Mouse (Mus musculus) midbrain, embryonic 11.5 days (tissue): ENCODE measurements at regions not wholly inside any gene's neighbourhood (a gene's known extent, or its start where the extent isn't known, plus 50 kb on each side); places are given as distances from the start of the nearest gene placed in this dataset.
A peak's percentile ranks its signal among the peaks of the same experiment; 100 is the strongest.

Experiments
- ATAC-seq: fragments of 200-750 bp; cut with Nextera tagmentation; 2 replicates; pipeline ENCODE4 v1.8.0; 2017; ENCODE audit warnings: moderate TSS enrichment, moderate library complexity; ENCODE audit not compliant: low FRiP score
- DNase-seq: peaks from one replicate; pipeline ENCODE4 v3.0.0; 2015; ENCODE audit warnings: low spot score; ENCODE audit errors: missing footprints
- H3K27ac ChIP-seq: fragments of 300-500 bp; sonication (generic); 2 replicates; pipeline ENCODE4 v1.5.1; 2014; ENCODE audit warnings: low read depth, low read length
- H3K27me3 ChIP-seq: fragments of 300-500 bp; sonication (generic); 2 replicates; pipeline ENCODE4 v1.6.1; 2014; ENCODE audit warnings: mild to moderate bottlenecking, low read length, moderate library complexity, mixed read lengths; ENCODE audit not compliant: control insufficient read depth, insufficient read depth
- H3K36me3 ChIP-seq: fragments of 300-500 bp; sonication (generic); 2 replicates; pipeline ENCODE4 v1.6.1; 2014; ENCODE audit warnings: mild to moderate bottlenecking, low read length, moderate library complexity, mixed read lengths; ENCODE audit not compliant: control insufficient read depth, insufficient read depth
- H3K4me1 ChIP-seq: fragments of 300-500 bp; sonication (generic); 2 replicates; pipeline ENCODE4 v1.6.1; 2014; ENCODE audit warnings: low read length; ENCODE audit not compliant: control insufficient read depth, insufficient read depth
- H3K4me2 ChIP-seq: fragments of 300-500 bp; sonication (generic); 2 replicates; pipeline ENCODE4 v1.6.1; 2014; ENCODE audit warnings: mild to moderate bottlenecking, moderate library complexity
- H3K4me3 ChIP-seq: fragments of 300-500 bp; sonication (generic); 2 replicates; pipeline ENCODE4 v1.5.1; 2014; ENCODE audit warnings: low read depth, low read length
- H3K9ac ChIP-seq: fragments of 300-500 bp; sonication (generic); 2 replicates; pipeline ENCODE4 v1.6.1; 2014; ENCODE audit warnings: low read length
- H3K9me3 ChIP-seq: fragments of 300-500 bp; sonication (generic); 2 replicates; pipeline ENCODE4 v1.6.1; 2016; ENCODE audit warnings: low read length; ENCODE audit not compliant: control insufficient read depth
- WGBS: fragments of 180-500 bp; shearing (Covaris S2); extraction: QIAGEN DNeasy Blood & Tissue Kit; methylation state at CpG from one replicate; pipeline ENCODE4 v1.1.7; 2014; 5-methylcytosine and 5-hydroxymethylcytosine counted together

- no peak overlapping the region for H3K9ac ChIP-seq
- no peaks in the 10 kb centered on the region for H3K27me3 ChIP-seq
- no peaks in the 10 kb centered on the region for H3K9me3 ChIP-seq
- H3K36me3 ChIP-seq = no peaks in the 10 kb centered on the region
- H3K4me3 ChIP-seq = no peak overlapping the region
- ATAC-seq (no peak), DNase-seq (no peak)
- no peak overlapping the region for H3K4me2 ChIP-seq
- no peak overlapping the region for H3K27ac ChIP-seq
- WGBS = 74% methylated on average over 5 of the region's 5 CpGs
- H3K4me1 ChIP-seq = no peaks in the 10 kb centered on the region
These were observed 55.3 kb upstream of the Ccnd2 start for GRCm38 (mm10) chr6:127207308-127207707.

DNA sequence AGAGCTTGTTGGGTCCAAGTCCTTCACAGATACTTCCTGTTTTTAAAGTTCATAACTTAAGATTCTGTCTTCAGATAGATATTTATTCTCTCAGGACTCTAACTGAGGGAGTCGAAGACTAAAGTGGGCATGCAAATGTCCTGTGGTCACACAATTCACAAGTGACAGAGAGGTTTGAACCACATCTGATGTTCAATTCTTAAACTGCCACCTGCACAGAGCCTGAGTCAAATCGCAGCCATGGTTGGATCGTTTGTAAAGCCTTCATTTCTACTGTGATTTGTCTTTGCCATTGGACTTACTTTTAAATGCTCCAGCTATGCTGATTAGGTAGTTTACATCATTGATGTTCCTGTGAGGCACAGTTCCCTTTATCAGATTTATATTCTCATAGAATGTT is 61.4 kb upstream of the Ccnd2 start:
- H3K4me2 ChIP-seq = no peak overlapping the region
- DNase-seq (no peak), ATAC-seq (no peak)

DNA sequence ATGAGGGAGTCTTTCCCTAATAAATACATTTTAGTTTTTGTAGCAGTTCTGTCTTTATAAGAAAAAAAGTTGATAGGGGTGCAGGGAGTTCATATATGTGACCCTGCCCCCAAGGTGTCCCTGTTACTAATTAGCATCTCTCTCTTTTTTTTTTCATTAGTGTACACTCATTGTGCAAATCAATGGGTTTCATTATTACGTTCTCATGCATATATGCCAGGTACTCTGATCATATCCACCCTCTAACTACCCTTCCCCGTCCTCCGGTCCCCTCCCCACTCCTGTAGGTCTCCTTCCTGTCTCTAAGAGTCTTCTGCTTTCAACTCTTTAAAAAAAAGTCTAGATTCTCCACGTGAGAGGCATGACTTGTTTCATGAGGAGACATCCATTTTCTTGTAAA is 63.9 kb upstream of the Ccnd2 start:
- no peak for DNase-seq
- no peaks in the 10 kb centered on the region for H3K36me3 ChIP-seq
- no peak for ATAC-seq
- no peak overlapping the region for H3K9ac ChIP-seq
- H3K27me3 ChIP-seq = no peaks in the 10 kb centered on the region
- no peaks in the 10 kb centered on the region for H3K4me1 ChIP-seq
- H3K9me3 ChIP-seq = no peaks in the 10 kb centered on the region
- no peak overlapping the region for H3K27ac ChIP-seq
- no peak overlapping the region for H3K4me3 ChIP-seq
- H3K4me2 ChIP-seq = no peak overlapping the region
- 76% methylated on average over 4 of the region's 4 CpGs for WGBS

More for the DNA sequence above, 61.4 kb upstream of the Ccnd2 start:
- 86% methylated on average over 3 of the region's 3 CpGs for WGBS
- Histone ChIP-seq H3K4me1 (no peaks in the 10 kb centered on the region), H3K27ac (no peak overlapping the region), H3K36me3 (no peaks in the 10 kb centered on the region), H3K27me3 (no peaks in the 10 kb centered on the region), H3K9ac (no peak overlapping the region), H3K4me3 (no peak overlapping the region), H3K9me3 (no peaks in the 10 kb centered on the region)

DNA sequence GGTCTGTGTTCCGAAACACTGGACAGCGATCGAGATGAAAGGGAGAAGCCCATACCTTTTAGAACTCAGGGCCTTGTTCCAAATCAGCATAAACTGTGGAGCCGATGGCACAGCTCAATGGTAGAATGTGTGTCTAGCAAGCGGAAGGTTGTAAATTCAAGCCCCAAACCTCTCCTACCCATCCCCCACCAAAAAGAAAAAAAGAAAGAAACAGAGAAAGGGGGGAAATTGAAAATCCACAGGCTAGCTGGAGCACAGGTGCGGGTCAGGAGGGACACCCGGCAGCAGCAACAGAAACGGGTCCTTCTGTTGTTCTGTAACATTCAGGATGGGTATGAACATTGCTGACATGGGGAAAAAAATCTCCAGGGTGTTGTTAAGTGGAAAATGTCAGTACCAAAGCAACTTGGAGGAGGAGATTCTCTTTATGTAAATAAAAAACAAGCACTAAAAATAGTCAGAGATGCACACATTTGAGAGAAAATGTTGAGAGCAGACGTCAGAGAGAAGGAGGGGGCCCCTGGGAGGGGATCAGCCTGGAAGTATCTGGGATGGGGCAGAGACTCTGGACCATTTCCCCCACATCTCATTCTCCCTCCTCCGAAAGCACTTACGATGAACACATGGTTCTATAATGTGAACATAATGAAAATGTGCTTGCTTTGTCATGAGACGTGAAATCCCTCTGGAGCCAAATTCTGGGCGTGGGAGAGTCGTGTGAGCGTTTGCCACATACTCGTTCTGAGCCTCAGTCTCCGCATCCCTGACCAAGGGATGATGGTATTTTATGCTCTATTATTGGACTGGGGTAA is 66.8 kb upstream of the Ccnd2 start:
- WGBS = 85% methylated on average over 17 of the region's 17 CpGs
- H3K4me3 ChIP-seq = no peak overlapping the region
- H3K9me3 ChIP-seq = no peaks in the 10 kb centered on the region
- no peak overlapping the region for H3K9ac ChIP-seq
- ATAC-seq (no peak), DNase-seq (peak; percentile 57)
- no peaks in the 10 kb centered on the region for H3K36me3 ChIP-seq
- H3K27ac ChIP-seq = no peak overlapping the region
- no peaks in the 10 kb centered on the region for H3K4me1 ChIP-seq
- H3K27me3 ChIP-seq = no peaks in the 10 kb centered on the region
- no peak overlapping the region for H3K4me2 ChIP-seq

DNA sequence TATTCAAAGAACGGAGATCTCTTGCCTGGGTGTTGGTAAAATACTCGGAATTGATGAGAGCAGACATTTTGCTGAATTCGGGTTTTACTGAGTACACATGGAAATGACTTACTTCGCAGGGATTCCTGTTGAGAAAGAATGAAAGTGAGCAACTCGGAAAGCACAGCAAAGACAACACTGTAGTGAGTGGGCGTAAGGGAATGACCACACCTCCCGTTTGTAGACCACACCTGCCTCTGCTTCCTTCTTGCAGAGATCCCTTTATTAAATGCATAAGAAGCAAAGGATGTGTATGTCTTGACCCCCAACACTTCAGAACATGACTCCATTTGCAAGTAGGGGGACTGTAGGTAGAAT is 67.4 kb upstream of the Ccnd2 start:
- Histone ChIP-seq H3K27ac (no peak overlapping the region), H3K36me3 (no peaks in the 10 kb centered on the region), H3K9me3 (no peaks in the 10 kb centered on the region), H3K4me1 (no peaks in the 10 kb centered on the region), H3K9ac (no peak overlapping the region), H3K27me3 (no peaks in the 10 kb centered on the region), H3K4me2 (no peak overlapping the region), H3K4me3 (no peak overlapping the region)
- DNase-seq (no peak), ATAC-seq (no peak)
- 86% methylated on average over 7 of the region's 7 CpGs for WGBS

DNA sequence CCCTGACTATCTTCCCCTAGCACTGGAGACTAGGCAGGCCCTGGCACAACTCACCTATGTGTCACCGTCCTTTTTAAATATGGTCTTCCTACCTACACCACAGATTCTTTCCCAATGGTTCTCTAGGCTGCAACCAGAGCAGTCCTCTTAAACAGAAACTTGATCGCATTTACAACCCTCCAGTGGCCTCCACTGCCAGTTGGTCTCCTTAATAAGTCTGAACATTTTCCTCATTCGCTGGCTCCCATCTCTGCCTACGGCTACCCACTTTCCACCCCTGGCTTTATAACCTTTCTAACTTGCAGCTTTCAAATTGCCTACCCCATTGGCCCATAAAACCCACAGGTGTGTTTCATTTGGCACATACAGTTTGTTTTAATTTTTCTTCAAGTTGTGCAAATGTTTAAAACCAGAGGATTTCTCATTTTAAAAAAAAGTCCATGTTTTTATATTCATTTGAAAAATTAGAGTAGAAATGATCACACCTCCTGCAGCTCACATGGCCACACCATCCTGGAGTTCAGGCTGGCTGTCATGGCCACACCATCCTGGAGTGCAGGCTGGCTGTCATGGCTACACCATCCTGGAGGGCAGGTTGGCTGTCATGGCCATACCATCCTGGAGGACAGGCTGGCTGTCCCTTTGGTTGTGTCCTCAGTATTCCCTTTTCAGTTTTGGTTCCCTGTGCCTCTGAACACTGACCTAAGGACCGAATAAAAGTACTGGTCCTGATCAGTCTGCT is 74.4 kb upstream of the Ccnd2 start:
- no peaks in the 10 kb centered on the region for H3K4me1 ChIP-seq
- no peak overlapping the region for H3K4me3 ChIP-seq
- H3K4me2 ChIP-seq = no peak overlapping the region
- H3K27ac ChIP-seq = no peak overlapping the region
- H3K27me3 ChIP-seq = no peaks in the 10 kb centered on the region
- no peaks in the 10 kb centered on the region for H3K36me3 ChIP-seq
- ATAC-seq = no peak
- DNase-seq = peak; percentile 71
- 92% methylated on average over 5 of the region's 5 CpGs for WGBS
- H3K9me3 ChIP-seq = no peaks in the 10 kb centered on the region
- H3K9ac ChIP-seq = no peak overlapping the region

DNA sequence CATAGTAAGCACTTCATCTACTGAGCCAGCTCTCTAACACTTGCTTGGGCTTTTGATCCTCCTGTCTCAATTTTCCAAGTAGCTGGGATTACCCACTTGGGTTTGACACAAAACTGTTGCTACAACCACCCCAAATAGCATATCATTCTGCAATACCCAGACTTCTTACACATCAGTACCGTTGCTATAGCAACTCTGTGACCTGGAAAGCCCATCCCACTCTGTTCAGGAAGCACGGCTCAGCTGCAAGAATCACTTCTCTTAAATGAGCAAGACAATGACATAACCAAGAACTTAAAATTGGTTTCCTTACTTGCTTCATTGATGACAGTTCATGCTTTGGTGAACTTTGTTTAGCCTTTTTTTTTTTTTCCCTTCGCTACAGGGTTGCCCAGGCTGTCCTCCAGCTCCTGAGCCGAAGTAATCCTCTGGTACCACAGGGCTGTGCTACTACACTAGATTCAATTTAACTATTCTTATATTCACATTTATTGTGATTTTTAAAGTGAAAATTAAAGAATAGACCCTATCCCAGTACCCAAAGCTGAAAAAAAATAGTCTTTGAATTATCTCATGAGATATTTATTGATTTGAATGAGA is 84.6 kb upstream of the Ccnd2 start:
- peak; percentile 62 for DNase-seq
- H3K4me3 ChIP-seq = no peak overlapping the region
- 64% methylated on average over 4 of the region's 4 CpGs for WGBS
- H3K27me3 ChIP-seq = no peaks in the 10 kb centered on the region
- H3K36me3 ChIP-seq = no peaks in the 10 kb centered on the region
- no peak overlapping the region for H3K9ac ChIP-seq
- ATAC-seq = no peak
- no peak overlapping the region for H3K4me2 ChIP-seq
- H3K4me1 ChIP-seq = no peaks in the 10 kb centered on the region
- H3K9me3 ChIP-seq = no peaks in the 10 kb centered on the region
- H3K27ac ChIP-seq = no peak overlapping the region

- H3K4me3 ChIP-seq = no peak overlapping the region
- peak; percentile 49 for DNase-seq
- no peaks in the 10 kb centered on the region for H3K9me3 ChIP-seq
- no peak overlapping the region for H3K4me2 ChIP-seq
- no peaks in the 10 kb centered on the region for H3K4me1 ChIP-seq
- no peaks in the 10 kb centered on the region for H3K36me3 ChIP-seq
- H3K27me3 ChIP-seq = no peaks in the 10 kb centered on the region
- H3K9ac ChIP-seq = no peak overlapping the region
- no peak for ATAC-seq
- no peak overlapping the region for H3K27ac ChIP-seq
- 93% methylated on average over 12 of the region's 12 CpGs for WGBS
These were observed 85.2 kb upstream of the Ccnd2 start for GRCm38 (mm10) chr6:127237168-127237567.
